In the genomic region with DNA sequence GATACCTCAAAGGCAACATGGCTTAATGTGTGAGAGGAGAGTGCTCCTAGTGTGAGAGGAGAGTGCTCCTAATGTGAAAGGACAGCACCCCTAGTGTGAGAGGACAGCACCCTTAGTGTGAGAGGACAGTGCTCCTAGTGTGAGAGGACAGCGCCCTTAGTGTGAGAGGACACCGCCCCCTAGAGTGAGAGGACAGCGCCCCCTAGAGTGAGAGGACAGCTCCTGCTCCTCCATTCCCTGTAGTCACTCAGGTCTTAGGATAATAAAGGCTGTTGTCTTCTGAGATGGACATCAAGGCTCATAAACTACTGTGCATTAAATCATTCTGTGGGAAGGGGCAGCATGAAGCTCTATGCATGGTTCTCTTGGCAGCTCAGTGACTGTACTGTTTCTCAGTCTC, we compare ENCODE assay signal across 7 mouse cellular contexts. TPM values are rescaled to one million over a fixed set of nuclear protein-coding genes. Genes with fewer than 3 reads are reported as not detected.
DNase-seq lines count a peak whose midpoint lies in the region; ATAC-seq and TF ChIP-seq lines count a peak whose summit lies in the region.

No protein-coding gene starts in this region.

- H3K9me3 ChIP-seq in liver, embryonic 11.5 days (ENCODE audit: control insufficient read depth, low read length) = no peaks in the 10 kb centered on the region
- H3K9me3 ChIP-seq in liver, embryonic 12.5 days (replicated peaks) = 0 out of 2 replicates have a peak, but pooled peaks cover 3% of the 10 kb centered on the region
- no peaks in the 10 kb centered on the region for H3K9me3 ChIP-seq in forebrain, embryonic 16.5 days (ENCODE audit: control insufficient read depth, low read length)

- no peak overlapping the region for H3K4me3 ChIP-seq in liver, embryonic 11.5 days (ENCODE audit: low read depth, low read length)
- H3K4me3 ChIP-seq in cortical plate, adult 2 months (ENCODE audit: insufficient read depth, low read length) = no peak overlapping the region
- no peak overlapping the region for H3K4me3 ChIP-seq in liver, embryonic 12.5 days
- no peak overlapping the region for H3K4me3 ChIP-seq in forebrain, embryonic 16.5 days (replicated peaks; ENCODE audit: low read length)

- H3K4me2 ChIP-seq in liver, embryonic 11.5 days = no peak overlapping the region
- H3K4me2 ChIP-seq in liver, embryonic 12.5 days = no peak overlapping the region
- no peak overlapping the region for H3K4me2 ChIP-seq in forebrain, embryonic 16.5 days (ENCODE audit: low read length)

- no peak for TF ChIP-seq POLR2A in cortical plate, adult 2 months (IDR thresholded peaks at IDR 0.05; ENCODE audit: extremely low read depth, insufficient read depth, low read length)

- no peak for ATAC-seq in liver, embryonic 11.5 days (replicated peaks; ENCODE audit: low FRiP score)
- peak; percentile 34; the same call in 1 of the 2 replicates for ATAC-seq in liver, embryonic 12.5 days
- no peak for ATAC-seq in forebrain, embryonic 16.5 days

- WGBS in liver, embryonic 11.5 days = 14% methylated on average over 3 of the region's 3 CpGs
- WGBS in liver, embryonic 12.5 days (ENCODE audit: insufficient replicate concordance) = 20% methylated on average over 3 of the region's 3 CpGs
- WGBS in forebrain, embryonic 16.5 days = 16% methylated on average over 3 of the region's 3 CpGs

- H3K27ac ChIP-seq in liver, embryonic 11.5 days (ENCODE audit: low read depth, low read length) = no peak overlapping the region
- no peak overlapping the region for H3K27ac ChIP-seq in cortical plate, adult 2 months (ENCODE audit: insufficient read depth, low read length)
- H3K27ac ChIP-seq in liver, embryonic 12.5 days = no peak overlapping the region
- H3K27ac ChIP-seq in forebrain, embryonic 16.5 days (ENCODE audit: low read length) = no peak overlapping the region

- DNase-seq in liver (peak; percentile 35), adipocyte (ENCODE audit: low spot score) (peak; percentile 74)
- DNase-seq in liver, embryonic 11.5 days (ENCODE audit: low spot score) = no peak
- peak; percentile 64 for DNase-seq in thymus, postnatal 4 days

- H3K36me3 ChIP-seq in liver, embryonic 11.5 days (ENCODE audit: control insufficient read depth, insufficient read depth, low read length) = no peaks in the 10 kb centered on the region
- no peaks in the 10 kb centered on the region for H3K36me3 ChIP-seq in liver, embryonic 12.5 days
- H3K36me3 ChIP-seq in forebrain, embryonic 16.5 days (ENCODE audit: control insufficient read depth, insufficient read depth) = no peaks in the 10 kb centered on the region

- 0 out of 2 replicates have a peak, but pooled peaks cover 11% of the 10 kb centered on the region for H3K27me3 ChIP-seq in liver, embryonic 11.5 days (replicated peaks; ENCODE audit: control insufficient read depth, insufficient read depth, low read length)
- H3K27me3 ChIP-seq in liver, embryonic 12.5 days (replicated peaks) = peaks cover 45% of the 10 kb centered on the region
- H3K27me3 ChIP-seq in forebrain, embryonic 16.5 days (replicated peaks; ENCODE audit: control insufficient read depth, insufficient read depth, low read length) = no peaks in the 10 kb centered on the region

- peak; percentile 60 for TF ChIP-seq CTCF in cortical plate, adult 2 months (IDR thresholded peaks at IDR 0.05; ENCODE audit: extremely low read depth, insufficient read depth, low read length)

- no peak overlapping the region for H3K9ac ChIP-seq in liver, embryonic 11.5 days (ENCODE audit: low read depth, low read length)
- H3K9ac ChIP-seq in liver, embryonic 12.5 days = no peak overlapping the region
- H3K9ac ChIP-seq in forebrain, embryonic 16.5 days (replicated peaks; ENCODE audit: low read depth, low read length) = no peak overlapping the region

- no peaks in the 10 kb centered on the region for H3K4me1 ChIP-seq in liver, embryonic 11.5 days (replicated peaks; ENCODE audit: control insufficient read depth, insufficient read depth, low read length)
- H3K4me1 ChIP-seq in cortical plate, adult 2 months (ENCODE audit: control insufficient read depth, insufficient read depth, low read length) = no peaks in the 10 kb centered on the region
- H3K4me1 ChIP-seq in liver, embryonic 12.5 days = no peaks in the 10 kb centered on the region
- no peaks in the 10 kb centered on the region for H3K4me1 ChIP-seq in forebrain, embryonic 16.5 days (replicated peaks; ENCODE audit: control insufficient read depth, insufficient read depth, low read length)

RNA-seq across cellular contexts. Expression of a gene that starts 12.1 kb away (rescaled TPM):
- polyA plus RNA-seq in liver, embryonic 11.5 days (2014; fragmentation: Nextera tagmentation; extraction: Ambion mirVana) = 0.14 and 0.21 TPM in 2 replicates
- polyA plus RNA-seq in cortical plate, adult 2 months (2012; rRNA removed) = 24.3 and 24.9 TPM in 2 replicates
- polyA plus RNA-seq in liver, embryonic 12.5 days (2016; fragmentation: Nextera tagmentation; extraction: Ambion mirVana) = 0.12 and 0.17 TPM in 2 replicates
- polyA plus RNA-seq in forebrain, embryonic 16.5 days (2015; fragmentation: Nextera tagmentation; extraction: Ambion mirVana) = 3.1 and 3.4 TPM in 2 replicates

RNA-seq across cellular contexts. Expression of a gene that starts 15.1 kb away (rescaled TPM):
- polyA plus RNA-seq in liver, embryonic 11.5 days (2014; fragmentation: Nextera tagmentation; extraction: Ambion mirVana) = not detected in 2 replicates
- not detected in 2 replicates for polyA plus RNA-seq in cortical plate, adult 2 months (2012; rRNA removed)
- polyA plus RNA-seq in liver, embryonic 12.5 days (2016; fragmentation: Nextera tagmentation; extraction: Ambion mirVana) = not detected in 2 replicates
- polyA plus RNA-seq in forebrain, embryonic 16.5 days (2015; fragmentation: Nextera tagmentation; extraction: Ambion mirVana) = not detected in 2 replicates

RNA-seq across cellular contexts. Expression of a gene that starts 21.8 kb away (rescaled TPM):
- 128 and 140 TPM in 2 replicates for polyA plus RNA-seq in liver, embryonic 11.5 days (2014; fragmentation: Nextera tagmentation; extraction: Ambion mirVana)
- 221 and 224 TPM in 2 replicates for polyA plus RNA-seq in cortical plate, adult 2 months (2012; rRNA removed)
- polyA plus RNA-seq in liver, embryonic 12.5 days (2016; fragmentation: Nextera tagmentation; extraction: Ambion mirVana) = 82.5 and 83.0 TPM in 2 replicates
- 203 and 221 TPM in 2 replicates for polyA plus RNA-seq in forebrain, embryonic 16.5 days (2015; fragmentation: Nextera tagmentation; extraction: Ambion mirVana)

RNA-seq across cellular contexts. Expression of a gene that starts 23.0 kb away (rescaled TPM):
- polyA plus RNA-seq in liver, embryonic 11.5 days (2014; fragmentation: Nextera tagmentation; extraction: Ambion mirVana) = 11.1 and 13.1 TPM in 2 replicates
- polyA plus RNA-seq in cortical plate, adult 2 months (2012; rRNA removed) = 12.7 and 13.0 TPM in 2 replicates
- 8.2 and 9.0 TPM in 2 replicates for polyA plus RNA-seq in liver, embryonic 12.5 days (2016; fragmentation: Nextera tagmentation; extraction: Ambion mirVana)
- 8.6 and 12.3 TPM in 2 replicates for polyA plus RNA-seq in forebrain, embryonic 16.5 days (2015; fragmentation: Nextera tagmentation; extraction: Ambion mirVana)

RNA-seq across cellular contexts. Expression of a gene that starts 43.6 kb away (rescaled TPM):
- polyA plus RNA-seq in liver, embryonic 11.5 days (2014; fragmentation: Nextera tagmentation; extraction: Ambion mirVana) = not detected in 2 replicates
- polyA plus RNA-seq in cortical plate, adult 2 months (2012; rRNA removed) = not detected in 2 replicates
- polyA plus RNA-seq in liver, embryonic 12.5 days (2016; fragmentation: Nextera tagmentation; extraction: Ambion mirVana) = not detected in 2 replicates
- polyA plus RNA-seq in forebrain, embryonic 16.5 days (2015; fragmentation: Nextera tagmentation; extraction: Ambion mirVana) = not detected in 2 replicates
